Mouse (Mus musculus): ENCODE data around the gene Sez6.

DNA sequence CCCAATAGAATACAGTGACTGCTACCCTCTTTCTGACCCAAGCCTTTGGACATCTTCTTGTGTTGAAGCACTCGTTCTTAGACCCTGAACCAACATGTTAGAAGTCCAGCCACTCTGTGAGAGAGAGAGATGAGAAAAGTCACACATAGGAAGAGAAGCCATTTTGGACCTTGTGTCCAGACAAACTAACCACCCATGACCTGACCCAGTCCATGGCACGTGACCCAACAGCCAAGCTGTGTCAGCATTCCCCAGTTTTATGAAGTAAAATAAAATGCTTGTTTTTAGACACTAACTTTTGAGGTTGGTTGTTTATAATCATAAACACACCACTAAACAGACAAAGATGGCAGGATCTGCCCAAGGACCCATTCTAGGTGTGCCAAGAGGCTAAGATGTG lies 35.6 kb upstream of the Sez6 start:
- TF ChIP-seq CTCF (IDR thresholded peaks at IDR 0.05; ENCODE audit: borderline replicate concordance, insufficient read depth, low read depth, low read length) (no peak), POLR2A (IDR thresholded peaks at IDR 0.05; ENCODE audit: borderline replicate concordance, insufficient read depth, low read length) (no peak)
